Mouse (Mus musculus): Measurements from ENCODE around the gene Preb.

Gene Preb

GRCm38 (mm10) chr5:30921256-30922033, 38.7 kb downstream of the Preb start, which contains the start of gene Khk:
TSS of gene Khk (plus strand) at chr5:30921431.
- peak; percentile 76 to 79 for DNase-seq (ENCODE audit: low spot score in 2 of 2)

GRCm38 (mm10) chr5:30920621-30921020, 39.5 kb downstream of the Preb start:
- DNase-seq (ENCODE audit: low spot score in 2 of 2), result no peak

GRCm38 (mm10) chr5:30919831-30920614, 40.1 kb downstream of the Preb start:
- DNase-seq (ENCODE audit: low spot score in 2 of 2), result no peak

- DNase-seq (ENCODE audit: low spot score in 2 of 2), result no peak
These were observed 41.5 kb downstream of the Preb start for GRCm38 (mm10) chr5:30918691-30919090.

GRCm38 (mm10) chr5:30917891-30918670, 42.1 kb downstream of the Preb start:
- no peak for DNase-seq (ENCODE audit: low spot score in 2 of 2)

GRCm38 (mm10) chr5:30917348-30917747, 42.8 kb downstream of the Preb start:
- no peak for DNase-seq (ENCODE audit: low spot score in 2 of 2)

GRCm38 (mm10) chr5:30916841-30917240, 43.3 kb downstream of the Preb start:
- no peak for DNase-seq (ENCODE audit: low spot score in 2 of 2)

- DNase-seq (ENCODE audit: low spot score in 2 of 2), result peak; percentile 87 to 93
These were observed 44.2 kb downstream of the Preb start for GRCm38 (mm10) chr5:30915974-30916433.

GRCm38 (mm10) chr5:30915456-30915855, 44.7 kb downstream of the Preb start:
- DNase-seq (ENCODE audit: low spot score in 2 of 2), result no peak

GRCm38 (mm10) chr5:30914849-30915248, 45.3 kb downstream of the Preb start:
- DNase-seq (ENCODE audit: low spot score in 2 of 2), result no peak

- no peak for DNase-seq (ENCODE audit: low spot score in 2 of 2)
These were observed 46.0 kb downstream of the Preb start for GRCm38 (mm10) chr5:30914101-30914635.

- no peak for DNase-seq (ENCODE audit: low spot score in 2 of 2)
These were observed 46.9 kb downstream of the Preb start, which contains the start of gene Emilin1 for GRCm38 (mm10) chr5:30913060-30913841. TSS of gene Emilin1 (plus strand) at chr5:30913402.

GRCm38 (mm10) chr5:30912156-30912555, 48.0 kb downstream of the Preb start:
- no peak for DNase-seq (ENCODE audit: low spot score in 2 of 2)

- no peak for DNase-seq (ENCODE audit: low spot score in 2 of 2)
These were observed 49.7 kb downstream of the Preb start for GRCm38 (mm10) chr5:30910481-30910880.

GRCm38 (mm10) chr5:30909863-30910262, 50.3 kb downstream of the Preb start:
- DNase-seq (ENCODE audit: low spot score in 2 of 2), result no peak

- no peak for DNase-seq (ENCODE audit: low spot score in 2 of 2)
These were observed 50.9 kb downstream of the Preb start for GRCm38 (mm10) chr5:30909300-30909659.

- no peak for DNase-seq (ENCODE audit: low spot score in 2 of 2)
These were observed 51.5 kb downstream of the Preb start for GRCm38 (mm10) chr5:30908426-30909299.

- peak; percentile 95 for DNase-seq (ENCODE audit: low spot score in 2 of 2)
These were observed 52.6 kb downstream of the Preb start, which contains the start of gene Ost4 for GRCm38 (mm10) chr5:30907413-30908059. TSS of gene Ost4 (minus strand) at chr5:30907788.

GRCm38 (mm10) chr5:30901860-30902259, 58.3 kb downstream of the Preb start:
- DNase-seq (ENCODE audit: low spot score in 2 of 2), result no peak

Measured in right cerebral cortex, postnatal 36 days (tissue).